Mouse (Mus musculus): ENCODE data around the gene Ak5. TPM values are rescaled to one million over a fixed set of nuclear protein-coding genes. Genes with fewer than 3 reads are reported as not detected.
"Not testable (repeated sequence)": the region's sequence is repeated elsewhere in the genome, so short reads cannot be mapped to it uniquely, and the experiment has no call there.

Gene Ak5
- total RNA-seq, 2 experiments from 2014 or later, result 2.8 to 4.5 TPM

DNA sequence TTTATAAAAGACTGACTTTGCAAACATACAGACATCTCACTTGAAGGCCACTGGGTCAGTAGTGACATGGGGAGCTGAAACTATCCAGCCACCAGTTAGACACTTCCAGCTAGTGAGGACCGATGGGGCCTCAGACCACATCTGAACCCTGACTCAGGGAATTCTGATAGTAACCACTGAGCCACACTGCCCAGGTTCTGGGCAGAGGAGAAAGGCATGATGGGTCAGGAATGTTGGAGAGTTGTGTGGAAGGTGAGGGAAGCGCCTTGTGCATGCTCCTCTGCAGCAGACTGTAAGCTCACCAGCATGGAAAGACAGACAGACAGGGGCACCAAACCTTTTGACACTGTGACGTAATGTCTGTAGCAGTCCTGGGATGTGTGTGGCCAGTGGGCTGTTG, 192.3 kb downstream of the Ak5 start:
- no peak for DNase-seq

DNA sequence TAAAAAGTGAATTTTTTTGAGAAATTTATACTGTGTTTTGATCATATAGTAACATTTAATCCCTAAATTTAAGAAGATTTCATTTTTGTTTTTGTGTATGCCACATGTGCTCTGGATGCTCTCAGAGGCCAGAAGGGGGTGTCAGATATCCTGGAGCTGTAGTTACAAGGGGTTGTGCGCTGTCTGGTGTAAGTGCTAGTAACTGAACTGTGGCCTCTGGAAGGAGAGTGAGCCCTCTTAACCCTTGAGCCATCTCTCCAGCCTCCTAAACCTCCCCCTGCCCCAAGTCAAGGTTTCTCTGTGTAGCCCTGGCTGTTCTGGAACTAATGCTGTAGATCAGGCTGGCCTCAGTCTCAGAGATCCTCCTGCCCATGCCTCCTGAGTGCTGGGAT, 192.9 kb downstream of the Ak5 start:
- no peak for DNase-seq

- DNase-seq, result peak; percentile 50 to 78
Measured at GRCm38 (mm10) chr3:152474582-152475277, 193.4 kb downstream of the Ak5 start.

DNA sequence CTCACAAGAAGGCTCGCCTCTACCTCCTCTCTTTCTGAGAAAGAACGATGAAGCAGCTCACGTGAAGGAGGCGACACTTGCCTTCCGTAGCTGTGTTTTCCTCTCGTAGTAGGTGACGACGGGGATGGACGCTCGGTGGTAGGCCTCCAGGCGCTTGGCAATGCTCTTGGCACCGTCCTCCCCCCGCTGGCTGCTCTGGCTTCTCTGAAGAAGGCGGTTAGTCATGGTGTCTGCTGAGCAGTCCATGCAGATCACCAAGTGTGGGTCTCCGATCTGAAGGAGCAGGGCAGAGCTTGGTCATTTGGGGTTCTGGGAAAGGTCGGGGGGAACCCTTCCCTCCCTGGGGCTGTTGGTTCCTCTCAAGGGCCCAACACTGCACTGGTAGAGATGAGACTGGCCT, 195.5 kb downstream of the Ak5 start:
- no peak for DNase-seq

DNA sequence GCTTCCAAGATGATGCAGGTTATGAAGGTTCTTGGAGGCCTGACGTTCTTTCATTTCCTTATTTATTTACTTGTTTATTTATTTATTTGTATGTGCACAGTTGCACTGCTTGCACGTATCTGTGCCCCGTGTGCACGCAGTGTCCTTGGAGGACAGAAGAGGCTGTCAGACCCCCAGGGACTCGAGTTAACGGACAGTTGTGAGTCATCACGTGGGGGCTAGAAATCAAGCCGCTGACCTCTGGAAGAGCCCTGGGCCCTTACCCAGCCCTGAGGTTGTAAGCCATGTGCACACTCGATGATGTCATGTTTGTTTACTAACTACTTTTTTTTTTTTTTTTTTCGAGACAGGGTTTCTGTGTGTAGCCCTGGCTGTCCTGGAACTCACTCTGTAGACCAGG, 197.8 kb downstream of the Ak5 start:
- peak; percentile 24 to 40 for DNase-seq

GRCm38 (mm10) chr3:152469423-152470200, 198.5 kb downstream of the Ak5 start:
- DNase-seq, result no peak

GRCm38 (mm10) chr3:152468569-152469041, 199.6 kb downstream of the Ak5 start:
- no peak for DNase-seq

- DNase-seq, result no peak
Measured at GRCm38 (mm10) chr3:152468032-152468431, 200.1 kb downstream of the Ak5 start.

DNA sequence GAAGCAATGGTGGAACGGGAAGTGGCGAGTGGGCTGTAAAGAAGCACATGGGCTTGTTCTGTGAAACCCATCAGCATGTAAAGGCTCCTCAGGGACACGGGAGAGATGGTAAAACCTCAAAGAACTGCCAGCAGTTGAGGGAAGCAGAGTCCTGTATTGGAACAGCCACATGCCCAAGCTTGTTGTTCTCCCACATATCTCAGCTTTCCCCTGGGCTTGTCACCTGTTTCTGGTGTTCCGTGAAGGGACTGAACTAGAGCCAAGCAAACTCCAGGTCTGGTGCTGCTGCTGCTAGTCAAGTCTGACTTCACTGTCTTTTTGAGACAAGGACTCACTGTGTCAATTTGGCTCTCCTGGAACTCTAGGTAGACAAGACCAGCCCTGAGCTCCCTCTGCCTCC, 200.8 kb downstream of the Ak5 start:
- DNase-seq, result no peak

DNA sequence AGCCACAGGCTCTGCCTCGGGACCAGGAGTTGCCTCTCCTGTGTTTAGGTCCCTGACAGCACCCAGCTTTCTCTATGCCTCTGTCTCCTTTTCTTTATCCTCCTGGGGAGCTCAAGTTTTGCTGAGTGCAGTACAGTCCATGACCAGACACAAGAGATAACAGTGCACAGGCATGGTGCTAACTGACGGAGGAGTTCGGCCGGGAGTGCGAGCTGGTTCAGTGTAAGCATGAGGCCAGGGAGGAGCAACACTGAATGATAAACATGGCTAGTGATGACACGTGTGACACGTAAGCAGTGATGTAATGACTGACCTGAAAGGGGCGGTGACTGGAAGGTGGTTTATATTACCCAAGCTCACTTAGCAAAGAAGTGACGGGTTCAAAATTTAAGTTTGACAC, 201.3 kb downstream of the Ak5 start:
- DNase-seq, result no peak

DNA sequence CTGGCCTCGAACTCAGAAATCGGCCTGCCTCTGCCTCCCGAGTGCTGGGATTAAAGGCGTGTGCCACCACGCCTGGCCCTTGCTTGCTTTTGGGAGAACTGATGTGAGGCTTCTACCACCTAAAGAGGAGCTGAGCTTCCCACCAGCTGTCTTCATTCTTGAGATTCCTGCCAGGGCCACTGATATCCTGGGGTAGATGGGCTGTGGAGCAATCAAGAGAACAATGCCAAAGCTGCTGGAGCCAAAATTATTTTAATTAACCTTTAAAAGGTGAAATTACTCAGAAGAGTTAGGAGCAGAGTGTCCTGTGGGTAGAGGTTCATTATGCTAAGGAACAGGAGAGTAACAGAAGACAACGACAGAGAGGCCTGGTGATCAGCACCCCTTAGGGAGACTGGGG, 202.8 kb downstream of the Ak5 start:
- no peak for DNase-seq

DNA sequence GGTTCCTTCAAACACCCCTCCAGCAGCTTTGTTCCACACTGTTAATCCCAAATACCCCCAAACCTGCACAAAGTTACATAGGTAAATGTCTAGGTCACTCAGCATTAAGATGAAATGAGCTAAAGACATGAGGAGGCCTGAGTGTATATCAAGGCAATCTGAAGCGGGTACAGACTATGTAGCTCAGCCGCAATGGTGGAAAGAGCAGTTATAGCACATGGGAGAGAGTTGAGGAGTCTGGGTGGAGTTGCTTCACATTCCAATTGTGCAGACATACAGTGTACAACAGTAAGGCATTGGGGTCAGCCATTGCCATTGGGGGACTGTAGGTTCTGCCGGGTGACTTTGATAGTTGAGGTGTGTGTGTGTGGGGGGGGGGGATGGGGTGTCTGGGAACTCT, 203.7 kb downstream of the Ak5 start:
- DNase-seq, result no peak

DNA sequence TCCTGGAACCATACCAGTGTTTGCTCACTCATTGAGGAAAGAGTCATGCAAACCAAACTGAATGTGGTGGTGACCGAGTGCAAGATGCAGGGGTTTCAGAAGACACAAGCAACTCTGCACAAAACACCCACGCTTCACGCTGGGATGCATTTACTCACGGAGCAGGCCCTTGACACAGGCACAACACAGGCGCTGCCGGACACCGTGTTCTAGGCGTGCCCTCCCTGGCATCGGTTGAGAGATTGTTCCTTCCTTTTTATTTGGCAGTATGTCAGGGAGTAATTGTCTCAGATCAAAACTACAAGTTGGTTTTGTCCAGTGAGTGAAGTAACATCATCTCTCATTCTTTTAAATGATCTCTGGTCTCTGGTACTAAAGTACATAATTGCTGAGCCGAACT, 205.3 kb downstream of the Ak5 start:
- no peak for DNase-seq

GRCm38 (mm10) chr3:152462038-152462547, 206.1 kb downstream of the Ak5 start:
- DNase-seq, result no peak

GRCm38 (mm10) chr3:152460802-152461201, 207.4 kb downstream of the Ak5 start:
- DNase-seq, result no peak

- not testable (repeated sequence) for DNase-seq
Measured at GRCm38 (mm10) chr3:152458875-152459274, 209.3 kb downstream of the Ak5 start.

DNA sequence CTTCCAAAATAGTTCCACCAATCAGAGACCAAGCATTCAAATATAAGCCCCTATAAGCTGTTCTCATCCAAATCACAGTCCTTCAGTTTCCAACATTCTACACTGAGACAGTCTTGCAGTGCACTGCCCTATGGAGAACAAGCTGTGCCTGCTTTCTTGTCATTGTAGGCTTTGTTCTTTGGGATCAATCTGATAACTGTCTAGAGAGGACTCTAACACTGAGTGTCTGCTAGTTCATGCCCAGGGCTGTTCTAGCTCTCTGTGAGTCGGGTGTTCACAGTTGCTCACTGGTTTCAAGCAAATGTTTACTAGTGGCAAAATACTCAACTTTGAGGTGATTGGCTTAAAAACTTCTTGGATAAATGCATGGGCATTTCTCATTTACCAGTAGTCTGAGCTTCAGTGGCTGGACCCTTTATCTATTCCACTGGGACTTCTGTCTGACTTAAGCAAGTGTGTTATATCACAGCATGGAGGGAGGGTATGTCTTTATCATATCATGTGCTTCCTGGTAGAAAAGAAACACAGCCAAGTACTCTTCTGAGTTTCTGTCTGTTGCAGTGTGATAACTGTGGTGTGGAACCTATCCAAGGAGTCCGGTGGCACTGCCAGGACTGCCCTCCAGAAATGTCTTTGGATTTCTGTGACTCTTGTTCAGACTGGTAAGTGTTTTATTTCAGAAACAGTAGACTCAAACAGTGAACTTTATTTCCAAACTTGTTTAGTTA, 210.7 kb downstream of the Ak5 start:
- DNase-seq, result no peak

DNA sequence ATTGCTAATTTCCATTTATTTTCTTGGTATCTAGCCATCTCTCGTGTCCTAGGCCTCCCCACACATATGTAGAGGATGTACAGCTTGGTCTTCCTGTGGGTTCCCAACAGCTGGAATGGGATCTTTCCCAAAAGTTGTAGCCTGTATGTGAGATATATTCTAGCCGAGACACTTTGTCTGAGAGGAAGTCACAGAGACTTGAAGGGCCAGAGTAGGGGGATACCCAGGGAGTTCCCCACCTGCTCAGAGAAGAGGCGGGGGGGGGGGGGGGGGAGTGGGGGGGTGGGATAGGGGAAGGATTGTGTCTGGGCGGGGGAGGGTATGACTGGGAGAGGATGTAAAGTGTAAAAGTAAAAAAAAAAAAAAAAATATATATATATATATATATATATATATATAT, 215.0 kb downstream of the Ak5 start:
- no peak for DNase-seq

- no peak for DNase-seq
Measured at GRCm38 (mm10) chr3:152446966-152447365, 221.2 kb downstream of the Ak5 start.

GRCm38 (mm10) chr3:152444114-152444513, 224.0 kb downstream of the Ak5 start:
- no peak for DNase-seq

DNA sequence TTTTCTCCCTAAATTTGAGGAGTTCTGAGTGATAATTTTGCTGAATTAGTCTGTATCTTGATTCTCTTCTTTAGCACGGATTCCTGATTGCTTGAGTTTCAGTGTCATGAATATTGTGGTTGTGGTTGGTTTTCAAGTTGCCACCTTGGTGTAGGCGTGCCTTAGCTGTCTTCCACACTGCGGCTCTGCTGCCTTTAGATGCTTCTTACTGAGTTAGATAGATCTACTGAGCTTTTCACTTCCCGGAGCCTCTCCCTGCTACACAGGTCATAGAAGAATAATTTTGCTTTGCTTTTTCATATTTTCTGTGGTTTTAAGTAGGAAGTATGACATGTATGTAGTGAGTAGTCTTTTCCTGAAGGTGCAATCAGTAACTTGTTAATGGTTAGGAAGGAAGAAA, 225.4 kb downstream of the Ak5 start:
- no peak for DNase-seq

DNA sequence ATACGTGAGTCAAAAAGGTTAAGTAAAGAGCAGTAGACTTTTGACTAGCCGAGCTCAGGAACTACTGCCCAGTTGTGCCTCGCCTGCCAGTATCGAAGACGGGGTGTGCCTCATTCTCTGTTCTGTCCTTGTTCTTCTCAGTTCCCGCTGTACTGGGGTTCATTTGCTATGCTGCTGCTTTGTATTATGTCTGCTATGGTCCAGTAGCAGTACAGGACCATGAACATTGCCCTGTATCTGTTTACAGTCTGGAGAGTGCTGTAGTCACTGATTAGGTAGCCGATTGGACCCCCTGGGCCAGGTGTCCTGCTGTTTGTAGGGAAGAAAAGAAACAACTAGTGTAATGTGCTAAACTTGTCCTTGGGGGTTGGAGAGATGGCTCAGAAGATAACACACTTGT, 230.1 kb downstream of the Ak5 start:
- DNase-seq, result no peak

DNA sequence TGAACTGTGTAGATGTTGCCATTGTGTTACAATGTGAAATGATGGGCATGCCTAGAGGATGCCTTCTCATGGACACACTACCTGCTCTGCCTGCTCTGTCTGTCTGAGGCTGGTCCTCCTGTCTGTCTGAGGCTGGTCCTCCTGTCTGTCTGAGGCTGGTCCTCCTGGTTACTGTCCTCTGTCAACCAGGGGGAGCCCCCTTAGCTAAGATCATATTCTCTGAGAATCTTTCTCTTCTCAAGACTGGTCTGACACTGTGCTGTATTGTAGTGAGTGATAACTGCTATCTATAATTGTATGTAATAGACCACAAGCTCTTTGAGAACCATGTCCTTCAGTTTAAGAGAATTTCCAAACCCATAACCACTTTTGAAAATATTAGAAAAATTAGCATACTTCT, 232.6 kb downstream of the Ak5 start:
- DNase-seq, result no peak
